Mouse (Mus musculus): ENCODE measurements around the gene Nceh1.
"Not testable (repeated sequence)": the region's sequence is repeated elsewhere in the genome, so short reads cannot be mapped to it uniquely, and the experiment has no call there.

Gene Nceh1

DNA sequence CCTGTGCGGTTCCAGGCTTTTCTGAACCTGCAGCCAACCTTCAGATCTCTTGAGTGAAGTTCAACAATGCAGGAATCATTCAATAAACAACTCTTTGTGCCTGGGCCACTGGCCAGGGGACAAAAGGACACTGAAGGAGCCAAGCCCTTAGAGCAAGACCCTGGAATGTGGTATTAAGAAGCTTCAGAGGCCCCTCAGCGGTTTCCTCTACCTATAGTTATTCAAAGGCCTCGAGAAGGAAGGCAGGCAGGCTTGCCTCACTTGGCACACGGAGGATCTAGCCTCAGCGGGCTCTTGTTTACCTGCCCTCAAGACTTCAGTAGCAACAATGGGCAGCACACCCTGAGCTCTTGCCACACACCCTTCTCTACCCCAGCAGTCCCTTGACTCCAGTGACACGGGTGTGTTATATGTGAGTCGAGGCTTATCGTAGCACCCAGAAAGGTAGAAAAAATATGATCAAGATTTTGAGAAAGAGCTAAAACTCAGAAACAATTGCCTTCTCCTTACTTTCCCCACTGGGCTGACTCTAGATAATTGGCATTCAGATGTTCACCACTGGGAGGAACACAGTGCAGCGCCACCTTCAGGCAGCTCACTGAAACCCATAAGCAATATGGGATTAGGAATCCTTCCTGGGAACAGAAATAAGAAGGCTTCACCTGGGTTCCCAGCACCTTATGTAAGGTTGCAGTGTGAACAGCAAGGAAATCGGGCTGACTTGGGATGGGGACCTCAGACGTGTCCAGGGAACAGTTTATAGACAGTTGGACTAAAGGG is 46.0 kb downstream of the Nceh1 start:
- no peak for DNase-seq (ENCODE audit: low spot score)

DNA sequence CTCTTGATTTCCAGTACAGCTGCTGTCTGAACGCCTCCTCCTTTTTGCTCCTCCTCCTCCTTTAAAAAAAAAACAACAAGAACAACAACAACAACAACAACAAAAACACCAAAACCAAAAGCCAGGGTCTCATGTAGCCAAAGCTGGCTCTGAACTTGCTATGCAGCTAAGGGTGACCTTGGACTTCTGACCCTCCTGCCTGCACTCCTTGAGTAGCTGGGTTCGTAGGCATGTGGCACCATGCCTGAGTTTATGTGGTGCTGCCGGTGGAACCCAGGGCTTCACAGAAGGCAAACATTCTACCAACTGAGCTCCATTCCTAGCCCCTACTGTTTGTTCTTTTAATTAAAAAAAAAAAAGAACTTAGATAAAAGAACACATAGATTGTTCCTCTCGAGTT is 50.6 kb downstream of the Nceh1 start:
- DNase-seq (ENCODE audit: low spot score): no peak

- no peak for DNase-seq (ENCODE audit: low spot score)
Measured at GRCm38 (mm10) chr3:27233841-27234240, 51.1 kb downstream of the Nceh1 start.

- no peak for DNase-seq (ENCODE audit: low spot score)
Measured at GRCm38 (mm10) chr3:27234976-27235375, 52.2 kb downstream of the Nceh1 start.

DNA sequence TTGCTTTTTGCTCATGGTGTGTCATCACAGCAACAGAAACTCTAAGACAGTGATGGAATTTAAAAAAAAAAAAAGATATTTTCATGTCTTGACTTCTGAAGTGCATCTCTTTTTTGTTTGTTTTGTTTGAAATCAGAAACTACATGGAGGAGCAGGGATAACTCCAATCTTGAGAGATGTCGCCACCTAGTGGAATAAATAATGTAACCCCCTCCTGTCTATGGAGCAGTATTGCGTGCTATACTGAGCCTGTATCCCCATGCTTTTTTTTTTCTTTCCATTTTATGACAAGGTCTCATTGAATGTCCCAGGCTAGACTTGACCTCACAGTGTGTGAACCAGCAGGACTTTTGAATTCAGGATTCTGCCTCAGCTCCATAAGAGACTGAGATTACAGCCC is 54.5 kb downstream of the Nceh1 start:
- DNase-seq (ENCODE audit: low spot score): peak; percentile 84

DNA sequence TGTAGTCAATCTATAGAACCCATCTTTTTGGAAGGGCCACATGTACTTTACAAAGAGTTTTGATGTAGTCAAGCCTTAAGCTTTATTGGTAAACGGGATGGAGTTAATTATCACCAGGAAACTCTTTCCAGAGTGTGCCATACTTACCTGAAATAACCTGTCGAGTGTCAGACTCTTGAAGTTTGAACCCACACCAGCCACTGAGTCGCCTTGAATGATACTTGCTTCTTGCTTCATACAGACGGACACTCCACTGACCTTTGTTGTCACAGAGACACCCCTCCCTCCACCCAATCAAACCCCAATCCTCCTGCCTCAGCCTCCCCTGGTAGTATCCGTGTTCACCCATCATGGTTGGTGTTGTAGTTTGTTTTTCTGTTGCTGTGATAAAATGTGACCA is 55.8 kb downstream of the Nceh1 start:
- no peak for DNase-seq (ENCODE audit: low spot score)

DNA sequence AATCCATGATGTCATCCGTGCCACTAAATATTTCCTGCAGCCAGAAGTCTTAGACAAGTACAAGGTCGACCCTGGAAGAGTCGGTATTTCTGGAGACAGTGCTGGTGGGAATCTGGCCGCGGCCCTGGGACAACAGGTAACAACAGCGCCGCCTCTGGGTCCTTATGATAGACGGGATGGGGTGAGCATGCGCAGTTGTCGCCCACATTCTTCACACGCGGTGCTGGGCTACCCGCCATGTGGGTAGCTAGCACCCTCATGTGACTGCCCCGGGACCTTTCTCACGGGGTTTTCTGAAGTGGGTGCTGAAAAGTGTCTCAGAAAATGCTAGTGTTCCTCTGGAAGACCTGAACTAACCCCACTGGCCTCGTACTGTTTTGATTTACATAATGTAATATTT is 56.8 kb downstream of the Nceh1 start:
- no peak for DNase-seq (ENCODE audit: low spot score)

GRCm38 (mm10) chr3:27241864-27242263 is 59.1 kb downstream of the Nceh1 start:
- DNase-seq (ENCODE audit: low spot score): no peak

GRCm38 (mm10) chr3:27246166-27246565 is 63.4 kb downstream of the Nceh1 start:
- no peak for DNase-seq (ENCODE audit: low spot score)

- no peak for DNase-seq (ENCODE audit: low spot score)
Measured at GRCm38 (mm10) chr3:27247785-27248184, 65.0 kb downstream of the Nceh1 start.

DNA sequence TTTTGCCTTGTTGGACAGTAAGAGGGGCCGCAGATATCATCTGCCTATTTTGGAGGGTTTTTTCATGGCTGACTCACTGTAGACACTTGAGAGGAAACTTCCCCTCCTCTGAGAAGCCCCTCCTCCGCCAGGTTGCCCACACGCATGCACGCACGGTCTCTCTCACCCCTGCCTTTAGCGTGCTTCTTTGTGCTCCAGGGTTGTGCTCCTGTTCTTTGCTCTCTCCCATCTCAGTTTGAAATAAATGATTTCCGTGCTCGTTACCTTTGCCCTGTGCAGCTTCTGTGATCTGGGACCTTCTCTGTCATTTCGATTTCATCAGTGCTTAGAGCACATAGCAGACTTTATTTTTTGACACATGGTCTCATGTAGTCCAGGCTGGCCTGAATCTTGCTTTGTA is 66.3 kb downstream of the Nceh1 start:
- DNase-seq (ENCODE audit: low spot score): no peak

GRCm38 (mm10) chr3:27250936-27251335 is 68.2 kb downstream of the Nceh1 start:
- DNase-seq (ENCODE audit: low spot score): no peak

- no peak for DNase-seq (ENCODE audit: low spot score)
Measured at GRCm38 (mm10) chr3:27258461-27258860, 75.7 kb downstream of the Nceh1 start.

GRCm38 (mm10) chr3:27260393-27260792 is 77.6 kb downstream of the Nceh1 start:
- no peak for DNase-seq (ENCODE audit: low spot score)

DNA sequence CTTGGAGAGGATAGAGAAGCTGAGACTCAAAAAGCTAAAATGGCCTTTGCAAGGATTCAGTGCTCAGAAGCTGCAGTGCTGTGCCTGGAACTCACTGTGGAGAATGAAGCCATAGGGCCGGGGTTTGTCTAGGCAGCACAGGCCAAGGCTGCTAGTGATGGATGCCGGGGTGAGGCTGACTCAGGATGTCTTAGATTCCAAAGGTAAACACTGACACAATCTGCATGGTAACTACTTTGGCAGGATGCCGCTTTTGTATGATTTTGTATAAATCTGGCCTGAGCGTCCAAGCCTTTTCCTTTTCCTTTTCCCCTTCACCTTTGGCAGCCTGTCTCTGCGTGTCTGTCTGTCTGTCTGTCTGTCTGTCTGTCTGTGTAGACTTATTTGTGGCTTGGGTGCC is 84.6 kb downstream of the Nceh1 start:
- no peak for DNase-seq (ENCODE audit: low spot score)

- DNase-seq (ENCODE audit: low spot score): no peak
Measured at GRCm38 (mm10) chr3:27267887-27268286, 85.1 kb downstream of the Nceh1 start.

DNA sequence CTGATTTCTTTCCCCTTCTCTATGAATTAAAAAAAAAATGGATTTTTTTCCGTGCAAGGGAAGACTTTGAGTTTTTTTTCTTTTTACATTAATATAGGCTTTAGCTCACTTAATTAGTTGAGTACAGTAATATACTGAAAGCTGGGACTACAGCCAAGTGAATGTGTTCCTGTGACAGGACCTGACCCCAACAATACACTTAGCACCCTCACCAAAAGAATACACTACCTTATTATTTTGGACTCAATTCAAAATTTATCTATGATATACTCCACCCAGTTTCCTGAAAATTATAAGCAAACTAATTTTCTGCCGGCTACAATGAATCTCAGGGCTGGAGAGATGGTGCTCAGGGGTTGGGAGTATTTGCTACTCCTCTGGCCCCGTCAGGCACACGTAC is 86.4 kb downstream of the Nceh1 start:
- no peak for DNase-seq (ENCODE audit: low spot score)

- DNase-seq (ENCODE audit: low spot score): peak; percentile 78
Measured at GRCm38 (mm10) chr3:27270160-27270962, 87.6 kb downstream of the Nceh1 start.

DNA sequence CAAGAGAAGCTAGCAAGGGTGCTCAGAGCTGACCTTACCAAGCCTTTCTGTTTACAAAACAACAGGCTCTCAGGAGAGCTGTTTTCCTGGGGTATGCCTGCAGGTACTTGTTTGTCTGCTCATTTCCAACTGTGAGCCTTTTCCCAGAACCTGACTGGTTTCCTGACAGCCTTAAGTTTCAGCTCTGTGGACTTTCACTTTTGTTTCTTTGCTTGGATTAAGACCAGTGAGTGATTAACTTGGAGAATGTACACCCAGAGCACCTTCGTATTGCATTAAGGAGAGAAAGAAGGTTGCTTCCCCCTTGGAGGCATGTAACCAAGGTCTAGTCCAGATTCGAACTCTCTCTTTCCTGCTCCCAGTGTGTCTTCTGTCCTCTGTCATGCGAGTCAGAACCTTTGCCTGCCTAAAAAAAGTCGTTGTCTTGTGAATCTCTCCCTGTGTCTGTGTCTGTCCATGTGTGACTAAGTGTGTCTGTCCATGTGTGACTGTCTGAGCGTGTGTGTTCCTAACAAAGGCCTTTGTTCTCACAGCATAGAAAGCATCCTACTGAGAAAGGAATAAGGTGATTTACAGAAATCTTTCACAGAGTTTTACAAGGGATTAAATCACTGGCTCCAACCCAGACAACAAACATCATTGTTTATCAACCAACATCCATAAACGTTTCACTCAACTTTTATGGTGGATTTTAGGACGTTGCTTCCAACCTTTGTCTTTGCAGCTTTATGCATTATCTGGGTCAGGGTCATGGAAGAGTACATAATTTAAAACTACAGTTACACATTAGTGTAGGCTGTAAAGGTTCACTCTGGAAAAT is 90.4 kb downstream of the Nceh1 start:
- no peak for DNase-seq (ENCODE audit: low spot score)

GRCm38 (mm10) chr3:27279286-27279925 is 96.6 kb downstream of the Nceh1 start:
- DNase-seq (ENCODE audit: low spot score): not testable (repeated sequence)

GRCm38 (mm10) chr3:27280280-27280749 is 97.5 kb downstream of the Nceh1 start:
- no peak for DNase-seq (ENCODE audit: low spot score)

Data from adipocyte (in vitro differentiated cells).